Mouse (Mus musculus): ENCODE measurements at regions not wholly inside any gene's neighbourhood (a gene's known extent, or its start where the extent isn't known, plus 50 kb on each side); places are given as distances from the start of the nearest gene placed in this dataset.

- Histone ChIP-seq H3K4me1 (ENCODE audit: control insufficient read depth, insufficient read depth, low read length) (no peaks in the 10 kb centered on the region), H3K4me3 (replicated peaks; ENCODE audit: low read length) (no peak overlapping the region), H3K4me2 (ENCODE audit: low read depth, low read length) (no peak overlapping the region), H3K9ac (ENCODE audit: low read length) (no peak overlapping the region), H3K27ac (ENCODE audit: low read length) (no peak overlapping the region), H3K27me3 (ENCODE audit: control insufficient read depth, insufficient read depth, low read length) (no peaks in the 10 kb centered on the region), H3K36me3 (ENCODE audit: control insufficient read depth, insufficient read depth, low read length) (no peaks in the 10 kb centered on the region), H3K9me3 (replicated peaks; ENCODE audit: control insufficient read depth, low read length) (no peaks in the 10 kb centered on the region)
- ATAC-seq (ENCODE audit: insufficient read depth, low FRiP score), result no peak
- whole genome bisulfite sequencing, result 93% methylated on average over 2 of the region's 2 CpGs
These were observed 192.8 kb upstream of the Nrp1 start for GRCm38 (mm10) chr8:128165591-128165990.

DNA sequence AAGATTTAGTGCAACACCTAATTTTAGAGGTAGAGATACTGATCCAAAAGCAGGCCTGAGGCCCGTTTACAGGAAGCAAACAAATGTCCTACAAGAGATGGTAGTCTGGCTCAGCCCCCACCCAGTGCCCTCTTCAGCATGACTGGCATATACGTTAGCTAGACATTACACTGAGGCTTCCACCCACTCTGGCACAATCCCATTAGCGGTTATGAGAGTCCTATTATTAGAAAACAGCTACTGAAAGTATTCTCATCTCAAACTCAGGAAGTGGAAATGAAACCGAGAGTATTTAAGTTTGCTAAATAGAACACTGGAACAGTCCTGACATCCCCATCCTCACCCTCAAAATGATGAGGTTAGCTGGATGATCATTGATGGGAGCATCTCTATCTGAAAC lies 192.3 kb upstream of the Nrp1 start:
- Histone ChIP-seq H3K27me3 (ENCODE audit: control insufficient read depth, insufficient read depth, low read length) (no peaks in the 10 kb centered on the region), H3K9me3 (replicated peaks; ENCODE audit: control insufficient read depth, low read length) (no peaks in the 10 kb centered on the region), H3K36me3 (ENCODE audit: control insufficient read depth, insufficient read depth, low read length) (no peaks in the 10 kb centered on the region), H3K4me1 (ENCODE audit: control insufficient read depth, insufficient read depth, low read length) (peaks cover 4% of the 10 kb centered on the region; the same call in 1 of the 2 replicates), H3K4me2 (ENCODE audit: low read depth, low read length) (no peak overlapping the region), H3K27ac (ENCODE audit: low read length) (no peak overlapping the region), H3K9ac (ENCODE audit: low read length) (no peak overlapping the region), H3K4me3 (replicated peaks; ENCODE audit: low read length) (no peak overlapping the region)
- ATAC-seq (ENCODE audit: insufficient read depth, low FRiP score), result no peak
- 75% methylated on average over 4 of the region's 4 CpGs for WGBS

GRCm38 (mm10) chr8:128168819-128169218 lies 189.6 kb upstream of the Nrp1 start:
- ATAC-seq (ENCODE audit: insufficient read depth, low FRiP score), result no peak
- H3K36me3 ChIP-seq (ENCODE audit: control insufficient read depth, insufficient read depth, low read length), result no peaks in the 10 kb centered on the region
- no peaks in the 10 kb centered on the region for H3K27me3 ChIP-seq (ENCODE audit: control insufficient read depth, insufficient read depth, low read length)
- H3K9me3 ChIP-seq (replicated peaks; ENCODE audit: control insufficient read depth, low read length), result no peaks in the 10 kb centered on the region
- 78% methylated on average over 3 of the region's 3 CpGs for WGBS
- no peak overlapping the region for H3K4me3 ChIP-seq (replicated peaks; ENCODE audit: low read length)
- no peak overlapping the region for H3K9ac ChIP-seq (ENCODE audit: low read length)
- H3K27ac ChIP-seq (ENCODE audit: low read length), result no peak overlapping the region
- H3K4me1 ChIP-seq (ENCODE audit: control insufficient read depth, insufficient read depth, low read length), result peaks cover 4% of the 10 kb centered on the region; the same call in 1 of the 2 replicates
- H3K4me2 ChIP-seq (ENCODE audit: low read depth, low read length), result no peak overlapping the region

DNA sequence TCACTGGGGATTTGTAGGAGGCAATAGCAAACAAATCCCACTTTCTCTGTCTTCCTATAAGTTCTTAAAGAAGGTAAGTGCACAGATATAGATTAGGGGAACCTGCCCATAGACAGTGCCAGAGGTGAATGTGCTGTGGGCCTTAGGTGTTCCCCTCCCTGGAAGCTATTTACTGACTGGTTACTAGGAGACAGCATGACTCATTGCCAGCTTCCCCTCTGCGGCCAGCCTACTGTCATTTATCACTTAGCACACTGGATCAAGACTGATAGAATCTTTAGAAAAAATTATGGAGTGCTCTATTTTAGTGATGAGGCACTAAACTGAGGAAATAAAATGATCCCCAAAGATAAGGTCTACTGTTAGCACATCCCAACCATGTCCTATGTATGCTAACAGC lies 187.3 kb upstream of the Nrp1 start:
- no peak overlapping the region for H3K4me2 ChIP-seq (ENCODE audit: low read depth, low read length)
- no peaks in the 10 kb centered on the region for H3K9me3 ChIP-seq (replicated peaks; ENCODE audit: control insufficient read depth, low read length)
- no peak for ATAC-seq (ENCODE audit: insufficient read depth, low FRiP score)
- H3K27ac ChIP-seq (ENCODE audit: low read length), result no peak overlapping the region
- no peaks in the 10 kb centered on the region for H3K27me3 ChIP-seq (ENCODE audit: control insufficient read depth, insufficient read depth, low read length)
- H3K9ac ChIP-seq (ENCODE audit: low read length), result no peak overlapping the region
- no peak overlapping the region for H3K4me3 ChIP-seq (replicated peaks; ENCODE audit: low read length)
- H3K4me1 ChIP-seq (ENCODE audit: control insufficient read depth, insufficient read depth, low read length), result peaks cover 4% of the 10 kb centered on the region; the same call in 1 of the 2 replicates
- H3K36me3 ChIP-seq (ENCODE audit: control insufficient read depth, insufficient read depth, low read length), result no peaks in the 10 kb centered on the region
- WGBS, result 23% methylated on average over 1 of the region's 1 CpGs

DNA sequence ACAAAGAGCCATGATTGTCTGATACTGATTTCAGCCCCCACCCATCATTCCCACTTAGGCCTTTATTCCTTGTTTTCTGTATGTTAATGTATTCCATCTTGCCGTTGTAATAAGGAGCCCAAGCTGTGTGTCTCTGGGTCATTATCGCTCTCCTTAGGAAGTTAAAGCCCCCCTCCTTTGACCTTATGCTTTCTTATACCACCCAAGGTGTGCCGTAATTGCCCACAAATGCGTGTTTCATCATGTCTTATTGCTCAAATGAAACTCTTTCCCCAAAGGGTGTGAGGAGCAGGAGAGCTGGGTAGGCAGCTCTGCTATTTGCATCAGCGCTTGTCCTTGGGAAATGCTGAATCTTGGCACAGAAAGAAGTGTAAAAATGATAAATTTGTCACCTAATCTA lies 178.2 kb upstream of the Nrp1 start:
- 77% methylated on average over 5 of the region's 5 CpGs for WGBS

DNA sequence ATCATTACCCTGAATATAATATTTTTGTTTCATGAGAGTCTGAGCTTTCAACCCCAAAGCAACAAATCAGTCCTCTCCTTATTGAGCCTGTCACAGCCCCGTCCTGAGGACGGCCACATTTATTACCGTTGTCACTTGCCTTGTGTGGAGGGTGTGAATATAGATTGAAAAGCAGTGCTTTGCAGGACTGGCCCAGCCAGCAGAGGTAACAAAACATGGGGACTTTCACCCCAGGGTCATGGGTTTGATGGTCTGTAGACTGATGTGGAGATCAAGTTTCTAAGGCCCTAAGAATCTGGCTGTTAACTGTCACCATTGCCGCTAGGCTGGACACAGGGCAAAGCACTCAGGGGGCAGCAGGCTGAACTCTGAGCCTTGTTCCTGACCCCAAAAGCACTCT lies 175.3 kb upstream of the Nrp1 start:
- no peaks in the 10 kb centered on the region for H3K9me3 ChIP-seq (replicated peaks; ENCODE audit: control insufficient read depth, low read length)
- no peak overlapping the region for H3K4me3 ChIP-seq (replicated peaks; ENCODE audit: low read length)
- no peaks in the 10 kb centered on the region for H3K4me1 ChIP-seq (ENCODE audit: control insufficient read depth, insufficient read depth, low read length)
- no peaks in the 10 kb centered on the region for H3K36me3 ChIP-seq (ENCODE audit: control insufficient read depth, insufficient read depth, low read length)
- 50% methylated on average over 4 of the region's 4 CpGs for WGBS
- H3K9ac ChIP-seq (ENCODE audit: low read length), result no peak overlapping the region
- no peak overlapping the region for H3K27ac ChIP-seq (ENCODE audit: low read length)
- no peaks in the 10 kb centered on the region for H3K27me3 ChIP-seq (ENCODE audit: control insufficient read depth, insufficient read depth, low read length)
- no peak for ATAC-seq (ENCODE audit: insufficient read depth, low FRiP score)
- H3K4me2 ChIP-seq (ENCODE audit: low read depth, low read length), result no peak overlapping the region

More for the DNA sequence above, 178.2 kb upstream of the Nrp1 start:
- no peak for ATAC-seq (ENCODE audit: insufficient read depth, low FRiP score)
- Histone ChIP-seq H3K4me3 (replicated peaks; ENCODE audit: low read length) (no peak overlapping the region), H3K9ac (ENCODE audit: low read length) (no peak overlapping the region), H3K36me3 (ENCODE audit: control insufficient read depth, insufficient read depth, low read length) (no peaks in the 10 kb centered on the region), H3K27ac (ENCODE audit: low read length) (no peak overlapping the region), H3K9me3 (replicated peaks; ENCODE audit: control insufficient read depth, low read length) (no peaks in the 10 kb centered on the region), H3K4me1 (ENCODE audit: control insufficient read depth, insufficient read depth, low read length) (no peaks in the 10 kb centered on the region), H3K27me3 (ENCODE audit: control insufficient read depth, insufficient read depth, low read length) (no peaks in the 10 kb centered on the region), H3K4me2 (ENCODE audit: low read depth, low read length) (no peak overlapping the region)

DNA sequence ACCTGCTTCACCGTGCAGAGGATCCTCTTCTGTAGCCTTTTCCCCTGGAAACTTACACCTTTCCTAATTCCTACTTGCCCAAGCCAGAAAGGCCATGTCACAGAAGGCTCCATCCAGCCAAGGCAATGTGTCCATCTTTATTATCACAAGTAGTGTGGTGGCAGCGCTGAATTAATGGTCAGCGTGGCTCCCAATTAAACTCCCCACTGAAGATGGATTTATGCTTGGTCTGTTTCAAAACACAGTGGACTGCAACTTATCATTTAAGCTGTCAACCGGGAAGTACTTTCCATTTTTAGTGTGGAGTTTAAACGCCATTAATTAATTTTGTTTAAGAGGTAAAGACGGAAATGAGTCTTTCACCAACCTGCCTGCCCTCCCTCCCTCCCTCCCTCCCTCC lies 170.1 kb upstream of the Nrp1 start:
- no peak overlapping the region for H3K4me3 ChIP-seq (replicated peaks; ENCODE audit: low read length)
- no peaks in the 10 kb centered on the region for H3K27me3 ChIP-seq (ENCODE audit: control insufficient read depth, insufficient read depth, low read length)
- ATAC-seq (ENCODE audit: insufficient read depth, low FRiP score), result no peak
- H3K36me3 ChIP-seq (ENCODE audit: control insufficient read depth, insufficient read depth, low read length), result no peaks in the 10 kb centered on the region
- 42% methylated on average over 6 of the region's 6 CpGs for WGBS
- H3K4me2 ChIP-seq (ENCODE audit: low read depth, low read length), result no peak overlapping the region
- no peak overlapping the region for H3K9ac ChIP-seq (ENCODE audit: low read length)
- no peaks in the 10 kb centered on the region for H3K9me3 ChIP-seq (replicated peaks; ENCODE audit: control insufficient read depth, low read length)
- H3K4me1 ChIP-seq (ENCODE audit: control insufficient read depth, insufficient read depth, low read length), result no peaks in the 10 kb centered on the region
- H3K27ac ChIP-seq (ENCODE audit: low read length), result peak overlapping the region; percentile 5; the same call in 1 of the 2 replicates

DNA sequence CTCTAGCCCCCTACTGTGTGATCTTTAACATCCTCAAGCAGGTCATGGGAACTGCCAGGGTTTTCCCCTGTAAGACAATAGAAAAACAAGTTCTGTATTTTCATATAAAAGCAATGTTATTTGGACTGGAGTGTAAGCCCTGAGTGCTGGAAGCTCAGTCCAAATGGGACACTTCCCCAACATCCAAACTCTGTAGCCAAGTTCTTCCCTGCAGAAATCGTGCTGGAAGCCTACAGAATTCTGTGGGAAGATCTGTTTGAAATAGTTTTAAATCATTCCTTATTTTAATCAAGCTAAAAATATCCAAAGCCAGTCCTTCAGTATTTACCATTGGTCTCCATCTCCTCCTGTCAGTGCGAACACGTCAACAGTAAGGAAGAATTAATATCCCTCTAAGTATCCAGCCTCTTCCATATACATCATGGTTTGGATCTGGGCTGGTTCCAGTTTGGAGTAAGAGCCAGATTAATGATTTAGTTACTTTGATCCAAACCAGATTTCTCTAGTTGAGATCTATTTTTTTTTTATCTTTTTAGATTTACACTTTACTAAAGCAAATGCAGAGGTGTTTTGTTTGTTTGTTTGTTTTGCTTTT lies 165.0 kb upstream of the Nrp1 start:
- no peak overlapping the region for H3K4me2 ChIP-seq (ENCODE audit: low read depth, low read length)
- no peaks in the 10 kb centered on the region for H3K9me3 ChIP-seq (replicated peaks; ENCODE audit: control insufficient read depth, low read length)
- peak; percentile 60; the same call in 1 of the 2 replicates for ATAC-seq (ENCODE audit: insufficient read depth, low FRiP score)
- no peak overlapping the region for H3K9ac ChIP-seq (ENCODE audit: low read length)
- H3K4me3 ChIP-seq (replicated peaks; ENCODE audit: low read length), result no peak overlapping the region
- H3K27ac ChIP-seq (ENCODE audit: low read length), result no peak overlapping the region
- no peaks in the 10 kb centered on the region for H3K36me3 ChIP-seq (ENCODE audit: control insufficient read depth, insufficient read depth, low read length)
- no peaks in the 10 kb centered on the region for H3K4me1 ChIP-seq (ENCODE audit: control insufficient read depth, insufficient read depth, low read length)
- H3K27me3 ChIP-seq (ENCODE audit: control insufficient read depth, insufficient read depth, low read length), result no peaks in the 10 kb centered on the region
- 50% methylated on average over 3 of the region's 3 CpGs for WGBS

DNA sequence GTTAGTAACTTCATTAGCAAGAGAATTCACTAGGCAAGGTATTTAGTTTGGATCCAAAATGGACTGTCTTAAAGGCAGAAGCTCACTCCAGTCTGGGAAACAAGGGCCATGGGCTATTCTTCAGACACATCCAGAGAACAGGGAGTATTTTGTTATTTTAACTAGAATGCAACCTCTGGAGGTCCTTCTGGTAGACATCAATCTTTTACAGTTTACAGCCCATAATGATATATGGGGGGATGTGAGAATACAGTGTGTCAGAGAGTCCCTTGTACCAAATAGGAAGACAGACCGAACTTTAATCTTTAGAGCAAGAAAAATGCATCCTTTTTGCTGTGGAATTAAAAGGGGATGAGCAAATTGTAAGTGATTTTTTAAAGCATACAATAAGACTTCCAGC lies 157.6 kb upstream of the Nrp1 start:
- no peak overlapping the region for H3K27ac ChIP-seq (ENCODE audit: low read length)
- H3K9ac ChIP-seq (ENCODE audit: low read length), result no peak overlapping the region
- ATAC-seq (ENCODE audit: insufficient read depth, low FRiP score), result no peak
- H3K27me3 ChIP-seq (ENCODE audit: control insufficient read depth, insufficient read depth, low read length), result no peaks in the 10 kb centered on the region
- H3K4me3 ChIP-seq (replicated peaks; ENCODE audit: low read length), result no peak overlapping the region
- 64% methylated on average over 1 of the region's 1 CpGs for WGBS
- H3K36me3 ChIP-seq (ENCODE audit: control insufficient read depth, insufficient read depth, low read length), result no peaks in the 10 kb centered on the region
- H3K4me2 ChIP-seq (ENCODE audit: low read depth, low read length), result no peak overlapping the region
- no peaks in the 10 kb centered on the region for H3K9me3 ChIP-seq (replicated peaks; ENCODE audit: control insufficient read depth, low read length)
- no peaks in the 10 kb centered on the region for H3K4me1 ChIP-seq (ENCODE audit: control insufficient read depth, insufficient read depth, low read length)

All from stomach, embryonic 16.5 days (tissue).